Mouse (Mus musculus): ENCODE results near the gene Eif2b3. TPM values are rescaled to one million over a fixed set of nuclear protein-coding genes. Genes with fewer than 3 reads are reported as not detected.

The Eif2b3 gene
- polyA plus RNA-seq, 1 experiment from 2014 or later, result 37.7 TPM

DNA sequence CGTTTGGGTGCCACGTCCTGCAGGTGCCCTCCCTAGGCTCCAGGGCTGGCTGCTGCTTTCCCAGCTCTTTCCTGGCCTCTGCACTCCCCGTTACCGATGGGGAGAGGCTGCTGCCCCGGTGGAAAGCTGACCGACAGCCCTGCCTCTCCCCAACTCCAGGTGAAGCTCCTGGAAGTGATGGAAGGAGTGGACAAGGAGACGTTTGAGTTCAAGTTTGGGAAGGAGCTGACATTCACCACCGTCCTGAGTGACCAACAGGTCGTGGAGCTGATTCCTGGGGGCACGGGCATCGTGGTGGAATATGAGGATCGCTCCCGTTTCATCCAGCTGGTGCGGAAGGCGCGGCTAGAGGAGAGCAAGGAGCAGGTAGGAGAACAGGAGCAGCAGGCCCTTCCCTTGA, 17.2 kb upstream of the Eif2b3 start:
- Histone ChIP-seq H3K4me3 (replicated peaks) (no peak overlapping the region), H3K9ac (no peak overlapping the region), H3K4me2 (replicated peaks) (no peak overlapping the region), H3K36me3 (peaks cover 11% of the 10 kb centered on the region), H3K27me3 (replicated peaks) (no peaks in the 10 kb centered on the region), H3K4me1 (replicated peaks) (0 out of 2 replicates have a peak, but pooled peaks cover 3% of the 10 kb centered on the region), H3K27ac (no peak overlapping the region), H3K9me3 (no peaks in the 10 kb centered on the region)
- 91% methylated on average over 16 of the region's 16 CpGs for WGBS
- no peak for ATAC-seq

GRCm38 (mm10) chr4:117002543-117003521, 16.4 kb upstream of the Eif2b3 start:
- no peak overlapping the region for H3K4me2 ChIP-seq (replicated peaks)
- WGBS, result 54% methylated on average over 38 of the region's 38 CpGs

GRCm38 (mm10) chr4:117004649-117005048, 14.6 kb upstream of the Eif2b3 start:
- H3K4me1 ChIP-seq (replicated peaks), result 0 out of 2 replicates have a peak, but pooled peaks cover 3% of the 10 kb centered on the region
- H3K27ac ChIP-seq, result no peak overlapping the region
- WGBS, result 90% methylated on average over 4 of the region's 4 CpGs
- no peak overlapping the region for H3K4me2 ChIP-seq (replicated peaks)
- H3K9ac ChIP-seq, result no peak overlapping the region
- H3K27me3 ChIP-seq (replicated peaks), result no peaks in the 10 kb centered on the region
- H3K9me3 ChIP-seq, result no peaks in the 10 kb centered on the region
- peaks cover 8% of the 10 kb centered on the region; the same call in 1 of the 2 replicates for H3K36me3 ChIP-seq
- ATAC-seq, result no peak
- H3K4me3 ChIP-seq (replicated peaks), result no peak overlapping the region

More at GRCm38 (mm10) chr4:117002543-117003521, 16.4 kb upstream of the Eif2b3 start:
- Histone ChIP-seq H3K9ac (no peak overlapping the region), H3K27me3 (replicated peaks) (no peaks in the 10 kb centered on the region), H3K4me3 (replicated peaks) (no peak overlapping the region), H3K9me3 (no peaks in the 10 kb centered on the region), H3K36me3 (peaks cover 11% of the 10 kb centered on the region), H3K4me1 (replicated peaks) (0 out of 2 replicates have a peak, but pooled peaks cover 3% of the 10 kb centered on the region), H3K27ac (no peak overlapping the region)
- ATAC-seq, result peak; percentile 79

- no peak overlapping the region for H3K9ac ChIP-seq
- H3K27me3 ChIP-seq (replicated peaks), result no peaks in the 10 kb centered on the region
- WGBS, result 79% methylated on average over 7 of the region's 7 CpGs
- peaks cover 8% of the 10 kb centered on the region; the same call in 1 of the 2 replicates for H3K36me3 ChIP-seq
- H3K4me3 ChIP-seq (replicated peaks), result no peak overlapping the region
- no peak overlapping the region for H3K27ac ChIP-seq
- ATAC-seq, result no peak
- H3K4me2 ChIP-seq (replicated peaks), result no peak overlapping the region
- H3K4me1 ChIP-seq (replicated peaks), result 0 out of 2 replicates have a peak, but pooled peaks cover 3% of the 10 kb centered on the region
- H3K9me3 ChIP-seq, result no peaks in the 10 kb centered on the region
Measured at GRCm38 (mm10) chr4:117005611-117006400, 13.4 kb upstream of the Eif2b3 start.

- peaks cover 6% of the 10 kb centered on the region; the same call in 1 of the 2 replicates for H3K36me3 ChIP-seq
- H3K27me3 ChIP-seq (replicated peaks), result no peaks in the 10 kb centered on the region
- no peak overlapping the region for H3K4me2 ChIP-seq (replicated peaks)
- no peak overlapping the region for H3K27ac ChIP-seq
- no peak overlapping the region for H3K4me3 ChIP-seq (replicated peaks)
- 0 out of 2 replicates have a peak, but pooled peaks cover 3% of the 10 kb centered on the region for H3K4me1 ChIP-seq (replicated peaks)
- 76% methylated on average over 3 of the region's 3 CpGs for WGBS
- no peak overlapping the region for H3K9ac ChIP-seq
- H3K9me3 ChIP-seq, result no peaks in the 10 kb centered on the region
- ATAC-seq, result no peak
Measured at GRCm38 (mm10) chr4:117007058-117007457, 12.1 kb upstream of the Eif2b3 start.

GRCm38 (mm10) chr4:117010231-117010630, 9.0 kb upstream of the Eif2b3 start:
- Histone ChIP-seq H3K4me2 (replicated peaks) (no peak overlapping the region), H3K27me3 (replicated peaks) (no peaks in the 10 kb centered on the region), H3K36me3 (no peaks in the 10 kb centered on the region), H3K9ac (no peak overlapping the region), H3K4me1 (replicated peaks) (no peaks in the 10 kb centered on the region), H3K4me3 (replicated peaks) (no peak overlapping the region), H3K27ac (no peak overlapping the region), H3K9me3 (no peaks in the 10 kb centered on the region)
- no peak for ATAC-seq
- 81% methylated on average over 5 of the region's 5 CpGs for WGBS

DNA sequence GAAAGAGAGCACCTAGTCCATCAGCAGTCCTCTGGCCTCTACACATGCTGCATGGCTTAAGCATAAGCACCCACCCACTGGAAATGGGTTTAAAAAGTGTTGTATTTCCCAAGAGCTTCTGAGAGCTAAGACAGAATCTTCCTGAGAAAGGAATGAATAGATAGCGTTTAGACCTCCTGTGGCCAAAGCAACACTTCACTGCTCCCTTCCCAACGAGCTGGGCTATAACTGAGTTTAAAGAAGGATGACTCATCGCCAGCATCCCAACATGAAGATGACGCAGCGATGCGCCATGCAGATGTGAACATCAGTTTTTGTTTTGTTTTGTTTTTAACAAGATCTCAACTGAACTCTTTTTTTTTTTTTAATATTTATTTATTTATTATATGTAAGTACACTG, 5.6 kb upstream of the Eif2b3 start:
- Histone ChIP-seq H3K27me3 (replicated peaks) (no peaks in the 10 kb centered on the region), H3K4me1 (replicated peaks) (no peaks in the 10 kb centered on the region), H3K4me3 (replicated peaks) (no peak overlapping the region), H3K27ac (no peak overlapping the region), H3K4me2 (replicated peaks) (no peak overlapping the region), H3K36me3 (no peaks in the 10 kb centered on the region), H3K9me3 (no peaks in the 10 kb centered on the region), H3K9ac (no peak overlapping the region)
- no peak for ATAC-seq
- WGBS, result 84% methylated on average over 6 of the region's 6 CpGs

- Histone ChIP-seq H3K9me3 (no peaks in the 10 kb centered on the region), H3K4me3 (replicated peaks) (no peak overlapping the region), H3K27ac (no peak overlapping the region), H3K27me3 (replicated peaks) (no peaks in the 10 kb centered on the region), H3K36me3 (no peaks in the 10 kb centered on the region), H3K4me2 (replicated peaks) (no peak overlapping the region), H3K4me1 (replicated peaks) (0 out of 2 replicates have a peak, but pooled peaks cover under 1% of the 10 kb centered on the region), H3K9ac (no peak overlapping the region)
- ATAC-seq, result no peak
- WGBS, result 63% methylated on average over 4 of the region's 4 CpGs
Measured at GRCm38 (mm10) chr4:117014901-117015415, 4.2 kb upstream of the Eif2b3 start.

GRCm38 (mm10) chr4:117017738-117018137, 1.5 kb upstream of the Eif2b3 start:
- Histone ChIP-seq H3K36me3 (no peaks in the 10 kb centered on the region; the same call in 1 of the 2 replicates), H3K4me1 (replicated peaks) (0 out of 2 replicates have a peak, but pooled peaks cover 6% of the 10 kb centered on the region), H3K4me2 (replicated peaks) (no peak overlapping the region), H3K9me3 (no peaks in the 10 kb centered on the region), H3K27me3 (replicated peaks) (no peaks in the 10 kb centered on the region), H3K27ac (no peak overlapping the region), H3K9ac (no peak overlapping the region), H3K4me3 (replicated peaks) (no peak overlapping the region)
- 93% methylated on average over 2 of the region's 2 CpGs for WGBS
- no peak for ATAC-seq

DNA sequence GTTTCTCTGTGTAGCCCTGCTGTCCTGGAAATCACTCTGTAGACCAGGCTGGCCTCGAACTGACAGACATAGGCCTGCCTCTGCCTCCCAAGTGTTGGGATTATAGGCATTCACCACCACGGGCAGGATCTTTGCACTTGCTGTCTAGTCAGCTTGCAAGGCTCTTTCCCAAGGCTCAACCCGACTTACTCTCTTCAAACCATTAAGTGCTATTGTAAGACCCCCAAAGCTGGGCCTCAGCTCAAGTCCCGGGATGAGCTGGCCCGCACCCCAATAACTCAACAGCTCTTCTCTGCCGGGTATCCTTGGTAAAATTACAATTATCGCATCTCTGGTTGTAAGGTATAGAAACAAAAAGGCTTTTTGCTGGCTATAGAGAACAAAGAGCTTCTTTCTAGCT, 875 bp upstream of the Eif2b3 start:
- ATAC-seq, result no peak
- Histone ChIP-seq H3K9me3 (no peaks in the 10 kb centered on the region), H3K4me3 (replicated peaks) (no peak overlapping the region), H3K36me3 (no peaks in the 10 kb centered on the region; the same call in 1 of the 2 replicates), H3K27ac (no peak overlapping the region), H3K9ac (no peak overlapping the region), H3K4me2 (replicated peaks) (no peak overlapping the region), H3K4me1 (replicated peaks) (0 out of 2 replicates have a peak, but pooled peaks cover 6% of the 10 kb centered on the region), H3K27me3 (replicated peaks) (no peaks in the 10 kb centered on the region)
- WGBS, result 87% methylated on average over 7 of the region's 7 CpGs

DNA sequence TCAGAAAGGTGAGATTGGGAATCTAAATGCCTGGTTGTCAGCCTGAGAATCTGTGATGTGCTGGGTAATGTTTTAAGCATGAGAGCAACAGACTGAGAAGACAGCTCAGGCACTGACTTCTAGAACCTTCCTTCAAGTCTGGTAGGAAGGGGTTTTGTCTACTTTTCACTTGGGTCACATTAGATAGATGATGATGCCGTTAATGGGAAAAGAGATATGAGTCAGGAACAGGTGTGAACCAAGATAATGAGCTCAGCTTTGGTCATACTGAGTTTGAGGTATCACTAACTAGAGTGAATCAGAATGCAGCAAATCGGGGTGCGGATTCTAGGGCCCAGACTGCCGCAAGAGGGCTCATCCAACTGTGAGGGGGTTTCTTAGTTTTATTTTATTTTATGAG, 4.3 kb downstream of the Eif2b3 start:
- Histone ChIP-seq H3K4me2 (replicated peaks) (no peak overlapping the region), H3K4me3 (replicated peaks) (no peak overlapping the region), H3K9ac (no peak overlapping the region), H3K4me1 (replicated peaks) (0 out of 2 replicates have a peak, but pooled peaks cover 6% of the 10 kb centered on the region), H3K27ac (no peak overlapping the region), H3K9me3 (no peaks in the 10 kb centered on the region), H3K36me3 (peaks cover 3% of the 10 kb centered on the region; the same call in 1 of the 2 replicates), H3K27me3 (replicated peaks) (no peaks in the 10 kb centered on the region)
- 93% methylated on average over 4 of the region's 4 CpGs for WGBS
- no peak for ATAC-seq

DNA sequence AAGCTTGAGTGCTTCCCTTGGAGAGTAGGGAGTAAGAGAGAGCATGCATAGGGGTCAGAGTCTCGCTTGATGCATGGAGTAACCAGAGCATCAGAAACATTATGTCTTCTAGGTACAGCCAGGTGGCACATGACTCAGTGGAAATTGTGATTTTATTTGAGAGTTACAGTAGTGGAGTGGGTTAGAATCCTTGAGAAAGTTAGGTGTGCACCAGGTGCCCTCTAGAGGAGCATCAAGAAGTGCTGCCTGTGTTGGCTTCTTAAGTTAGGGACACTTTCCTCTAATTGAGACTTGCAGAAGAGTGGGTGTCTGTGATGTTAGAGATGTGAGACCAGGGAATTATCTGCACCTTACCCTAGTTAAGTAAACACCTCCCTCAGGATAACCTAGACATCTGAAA, 11.9 kb downstream of the Eif2b3 start:
- WGBS, result 100% methylated on average over 1 of the region's 1 CpGs
- Histone ChIP-seq H3K9ac (no peak overlapping the region), H3K36me3 (peaks cover 7% of the 10 kb centered on the region; the same call in 1 of the 2 replicates), H3K27ac (no peak overlapping the region), H3K4me3 (replicated peaks) (no peak overlapping the region), H3K4me1 (replicated peaks) (no peaks in the 10 kb centered on the region), H3K4me2 (replicated peaks) (no peak overlapping the region), H3K9me3 (no peaks in the 10 kb centered on the region), H3K27me3 (replicated peaks) (no peaks in the 10 kb centered on the region)
- ATAC-seq, result no peak
